Mouse (Mus musculus) liver, embryonic 14.5 days (tissue): ENCODE data around the gene Wdr4.

ENCODE experiments used
- CTCF ChIP-seq: IDR thresholded peaks from 2 replicates; pipeline ENCODE4 v1.5.1; 2016; ENCODE audit warnings: antibody characterized with exemption, low read depth, control low read depth
- EP300 ChIP-seq: IDR thresholded peaks from 2 replicates; pipeline ENCODE4 v1.6.1; 2016; ENCODE audit warnings: antibody characterized with exemption, low read depth

DNA sequence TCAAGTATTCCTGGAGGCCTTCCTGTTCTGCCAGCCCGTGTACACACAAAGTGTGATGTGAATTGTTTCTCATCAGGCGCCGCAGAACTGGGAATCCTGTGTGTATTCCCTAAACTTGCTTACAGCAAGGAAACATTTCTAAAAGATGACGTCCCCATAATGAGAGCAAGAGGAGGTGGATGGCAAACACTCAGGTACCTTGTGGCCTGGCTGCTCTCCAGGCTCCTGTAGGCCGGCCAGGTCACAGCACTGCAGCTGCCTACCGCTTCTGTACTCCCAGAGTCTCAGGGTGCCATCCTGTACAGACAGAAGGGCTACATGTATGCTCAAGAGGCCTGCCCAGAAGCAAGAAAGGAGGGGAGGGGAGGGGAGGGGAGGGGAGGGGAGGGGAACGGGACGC, 19.4 kb downstream of the Wdr4 start:
- no peak for TF ChIP-seq CTCF
- no peak for TF ChIP-seq EP300
